Mouse (Mus musculus) hindbrain, embryonic 13.5 days (tissue): ENCODE results near the gene Plcxd2. TPM values are rescaled to one million over a fixed set of nuclear protein-coding genes. Genes with fewer than 3 reads are reported as not detected.

Experiments
- ATAC-seq: fragments of 200-750 bp; cut with Nextera tagmentation; 2 replicates; pipeline ENCODE4 v1.8.0; 2017; ENCODE audit warnings: moderate TSS enrichment; ENCODE audit not compliant: low FRiP score
- H3K27ac ChIP-seq: fragments of 300-500 bp; sonication (generic); 2 replicates; pipeline ENCODE4 v1.5.1; 2015; ENCODE audit warnings: inconsistent platforms, mild to moderate bottlenecking, moderate library complexity
- H3K27me3 ChIP-seq: fragments of 300-500 bp; sonication (generic); 2 replicates; pipeline ENCODE4 v1.6.1; 2015; ENCODE audit warnings: mild to moderate bottlenecking, inconsistent platforms
- H3K36me3 ChIP-seq: fragments of 300-500 bp; sonication (generic); 2 replicates; pipeline ENCODE4 v1.6.1; 2015; ENCODE audit warnings: mild to moderate bottlenecking, inconsistent platforms
- H3K4me1 ChIP-seq: fragments of 300-500 bp; sonication (generic); replicated peaks from 2 replicates; pipeline ENCODE4 v1.6.1; 2015; ENCODE audit warnings: inconsistent platforms
- H3K4me2 ChIP-seq: fragments of 300-500 bp; sonication (generic); 2 replicates; pipeline ENCODE4 v1.6.1; 2015; ENCODE audit warnings: inconsistent platforms, mild to moderate bottlenecking, moderate library complexity
- H3K4me3 ChIP-seq: fragments of 300-500 bp; sonication (generic); 2 replicates; pipeline ENCODE4 v1.5.1; 2015; ENCODE audit warnings: mild to moderate bottlenecking, inconsistent platforms
- H3K9ac ChIP-seq: fragments of 300-500 bp; sonication (generic); 2 replicates; pipeline ENCODE4 v1.6.1; 2015; ENCODE audit warnings: mild to moderate bottlenecking, inconsistent platforms
- H3K9me3 ChIP-seq: fragments of 300-500 bp; sonication (generic); 2 replicates; pipeline ENCODE4 v1.6.1; 2016; ENCODE audit warnings: inconsistent platforms
- WGBS: fragments of 180-500 bp; shearing (Covaris S2); methylation state at CpG from one replicate; pipeline ENCODE4 v1.1.7; 2015; 5-methylcytosine and 5-hydroxymethylcytosine counted together
- polyA plus RNA-seq: library from polyadenylated mRNA; unstranded; fragments of >200 nt; fragmentation: Nextera tagmentation; extraction: Ambion mirVana; gene quantifications from 2 replicates; pipeline ENCODE4 v1.2.1, GENCODE M21; 2015

Gene Plcxd2
- polyA plus RNA-seq, 1 experiment from 2014 or later, result 7.9 TPM

DNA sequence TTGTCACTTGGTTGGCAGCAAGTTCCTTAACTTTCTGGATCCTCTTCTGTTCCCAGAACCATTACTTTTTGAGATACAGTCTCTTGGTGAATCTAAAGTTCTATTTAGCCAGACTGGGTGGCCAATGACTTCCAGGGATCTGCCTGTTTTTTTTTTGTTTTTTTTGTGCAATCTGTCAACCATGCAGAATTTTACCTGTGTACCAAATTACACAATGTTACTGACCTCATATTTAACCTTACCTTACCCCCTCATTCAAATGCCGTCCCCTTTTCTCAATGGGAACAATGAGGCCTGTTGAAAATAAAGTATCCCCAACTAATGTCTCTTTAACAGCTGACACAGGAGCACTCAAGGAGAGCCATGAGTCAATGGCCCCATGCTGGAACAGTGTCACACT, 33.8 kb downstream of the Plcxd2 start:
- Histone ChIP-seq H3K9ac (no peak overlapping the region), H3K9me3 (no peaks in the 10 kb centered on the region), H3K36me3 (peaks cover 11% of the 10 kb centered on the region), H3K4me2 (no peak overlapping the region), H3K27ac (no peak overlapping the region), H3K4me3 (no peak overlapping the region), H3K4me1 (no peaks in the 10 kb centered on the region), H3K27me3 (no peaks in the 10 kb centered on the region)
- 53% methylated on average over 1 of the region's 1 CpGs for WGBS
- ATAC-seq, result no peak

DNA sequence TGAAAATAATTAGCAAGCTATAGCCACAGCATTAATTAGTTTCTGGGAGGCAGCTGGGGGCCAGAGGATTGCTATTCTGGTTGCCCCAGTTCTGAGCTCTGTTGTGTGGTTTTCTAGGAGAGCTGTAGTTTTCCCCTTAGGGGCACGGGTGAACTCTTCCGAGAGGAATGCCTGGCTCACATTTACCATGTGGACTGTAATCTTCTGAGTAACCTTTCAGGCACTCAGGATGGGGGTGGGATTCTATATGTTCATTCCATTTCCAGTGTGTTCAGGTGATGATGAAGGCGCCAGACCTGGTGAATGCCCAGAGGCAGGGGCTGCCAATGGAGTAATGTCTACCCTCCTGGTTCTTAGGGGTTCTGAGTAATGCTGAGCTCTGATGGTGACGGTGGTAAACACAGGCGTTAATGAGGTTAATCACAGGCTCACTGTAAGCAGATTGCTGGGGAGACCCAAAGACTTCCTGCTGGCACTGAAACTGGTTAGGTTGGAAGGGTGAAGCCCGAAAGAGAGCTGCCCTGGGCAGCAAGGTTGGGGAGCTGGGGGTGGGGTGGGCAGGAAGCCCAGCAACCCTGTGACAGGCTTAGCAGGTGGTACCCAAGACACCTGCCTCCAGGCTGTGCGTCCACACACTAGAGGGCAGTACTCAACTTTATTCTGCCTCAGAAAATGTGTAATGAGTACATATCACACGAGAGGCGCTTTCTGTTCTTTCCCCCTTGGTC, 35.9 kb downstream of the Plcxd2 start:
- WGBS, result 67% methylated on average over 9 of the region's 9 CpGs
- ATAC-seq, result no peak

DNA sequence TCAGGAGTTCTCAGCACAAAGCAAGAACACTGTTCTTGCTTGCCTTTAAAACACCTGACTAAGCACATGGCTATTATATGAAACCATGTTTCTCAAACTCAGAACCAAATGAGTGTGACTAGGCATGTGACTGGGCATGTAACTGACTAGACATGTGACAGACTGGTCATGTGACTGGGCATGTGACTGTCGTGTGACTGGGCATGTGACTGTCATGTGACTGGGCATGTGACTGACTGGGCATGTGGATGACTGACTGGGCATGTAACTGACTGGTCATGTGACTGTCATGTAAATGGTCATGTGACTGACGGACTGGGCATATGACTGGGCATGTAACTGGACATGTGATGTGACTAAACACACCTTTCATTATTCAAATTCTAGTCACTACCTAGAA, 39.8 kb downstream of the Plcxd2 start:
- no peaks in the 10 kb centered on the region for H3K4me1 ChIP-seq
- no peak for ATAC-seq
- H3K36me3 ChIP-seq, result peaks cover 3% of the 10 kb centered on the region; the same call in 1 of the 2 replicates
- WGBS, result 89% methylated on average over 2 of the region's 2 CpGs
- no peak overlapping the region for H3K4me2 ChIP-seq
- no peaks in the 10 kb centered on the region for H3K27me3 ChIP-seq
- H3K27ac ChIP-seq, result no peak overlapping the region
- no peak overlapping the region for H3K4me3 ChIP-seq
- no peak overlapping the region for H3K9ac ChIP-seq
- H3K9me3 ChIP-seq, result no peaks in the 10 kb centered on the region

More for the DNA sequence above, 35.9 kb downstream of the Plcxd2 start:
- no peak overlapping the region for H3K4me3 ChIP-seq
- no peaks in the 10 kb centered on the region for H3K9me3 ChIP-seq
- H3K36me3 ChIP-seq, result peaks cover 3% of the 10 kb centered on the region; the same call in 1 of the 2 replicates
- H3K4me2 ChIP-seq, result no peak overlapping the region
- no peaks in the 10 kb centered on the region for H3K27me3 ChIP-seq
- no peak overlapping the region for H3K9ac ChIP-seq
- H3K4me1 ChIP-seq, result no peaks in the 10 kb centered on the region
- H3K27ac ChIP-seq, result no peak overlapping the region

DNA sequence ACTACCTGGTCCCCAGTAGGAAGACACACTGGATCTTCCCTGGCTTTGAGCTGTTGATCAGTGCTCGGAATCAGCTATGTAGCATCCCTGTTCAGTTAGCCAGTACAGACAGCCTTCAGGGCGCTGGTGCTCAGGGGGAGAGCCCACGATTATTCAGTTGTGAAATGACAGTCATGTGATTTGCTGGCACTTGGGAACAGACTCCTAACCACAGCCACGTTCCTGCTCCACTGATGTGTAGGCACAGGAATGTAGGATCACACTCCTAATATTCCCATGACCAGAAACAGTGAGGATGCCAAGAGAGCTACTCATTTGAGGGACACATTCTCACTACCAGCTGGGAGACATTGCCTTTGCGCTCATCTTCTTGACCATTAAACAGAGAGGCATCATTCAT, 41.3 kb downstream of the Plcxd2 start:
- Histone ChIP-seq H3K4me3 (no peak overlapping the region), H3K4me1 (no peaks in the 10 kb centered on the region), H3K27me3 (no peaks in the 10 kb centered on the region), H3K9ac (no peak overlapping the region), H3K4me2 (no peak overlapping the region), H3K36me3 (peaks cover 11% of the 10 kb centered on the region), H3K9me3 (no peaks in the 10 kb centered on the region), H3K27ac (no peak overlapping the region)
- 78% methylated on average over 5 of the region's 5 CpGs for WGBS
- no peak for ATAC-seq

DNA sequence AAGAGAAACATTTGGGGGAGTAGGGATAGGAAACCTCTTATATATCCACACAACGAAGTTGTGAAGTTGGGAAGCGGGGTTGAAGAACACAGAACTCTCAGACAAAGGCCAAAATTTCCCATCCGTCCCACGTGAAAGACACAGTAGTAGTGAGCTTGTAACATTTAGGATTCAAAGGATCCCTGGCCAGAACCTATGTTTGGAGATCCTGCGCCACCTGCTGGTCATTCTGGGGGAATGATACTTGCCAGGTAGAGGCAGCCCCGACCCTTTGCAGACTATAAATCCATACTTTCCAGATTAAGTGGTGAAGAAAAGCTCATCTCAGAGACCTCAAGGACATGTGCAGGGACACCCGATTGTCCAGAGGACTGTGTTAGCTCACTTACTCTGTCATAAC, 42.5 kb downstream of the Plcxd2 start:
- Histone ChIP-seq H3K9ac (no peak overlapping the region), H3K9me3 (no peaks in the 10 kb centered on the region), H3K4me1 (no peaks in the 10 kb centered on the region), H3K27ac (no peak overlapping the region), H3K36me3 (peaks cover 17% of the 10 kb centered on the region), H3K27me3 (no peaks in the 10 kb centered on the region), H3K4me3 (no peak overlapping the region), H3K4me2 (no peak overlapping the region)
- 12% methylated on average over 7 of the region's 7 CpGs for WGBS
- peak; percentile 91 for ATAC-seq

DNA sequence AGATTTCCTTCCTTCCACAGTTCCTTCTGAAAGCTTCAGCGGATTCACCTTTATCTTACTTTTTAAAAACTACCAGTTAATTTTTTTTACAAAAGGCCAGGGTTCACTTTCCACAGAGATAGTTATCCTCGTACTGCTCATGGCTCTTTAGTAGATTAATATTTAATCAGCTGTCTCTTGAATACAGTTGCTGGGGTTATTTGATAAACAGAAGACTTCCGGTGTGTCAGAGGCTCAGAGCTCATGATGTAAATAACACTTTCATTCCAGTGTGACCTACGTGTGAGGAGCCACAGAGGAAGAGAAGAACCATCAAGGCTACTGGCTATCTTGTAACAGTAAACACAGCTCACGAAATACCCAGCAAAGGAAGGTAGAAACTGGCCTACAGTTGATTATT, 43.4 kb downstream of the Plcxd2 start:
- H3K4me3 ChIP-seq, result no peak overlapping the region
- H3K9ac ChIP-seq, result no peak overlapping the region
- no peaks in the 10 kb centered on the region for H3K27me3 ChIP-seq
- no peaks in the 10 kb centered on the region for H3K9me3 ChIP-seq
- H3K4me1 ChIP-seq, result no peaks in the 10 kb centered on the region
- H3K4me2 ChIP-seq, result no peak overlapping the region
- no peak for ATAC-seq
- H3K36me3 ChIP-seq, result peaks cover 17% of the 10 kb centered on the region
- 81% methylated on average over 5 of the region's 5 CpGs for WGBS
- H3K27ac ChIP-seq, result no peak overlapping the region

DNA sequence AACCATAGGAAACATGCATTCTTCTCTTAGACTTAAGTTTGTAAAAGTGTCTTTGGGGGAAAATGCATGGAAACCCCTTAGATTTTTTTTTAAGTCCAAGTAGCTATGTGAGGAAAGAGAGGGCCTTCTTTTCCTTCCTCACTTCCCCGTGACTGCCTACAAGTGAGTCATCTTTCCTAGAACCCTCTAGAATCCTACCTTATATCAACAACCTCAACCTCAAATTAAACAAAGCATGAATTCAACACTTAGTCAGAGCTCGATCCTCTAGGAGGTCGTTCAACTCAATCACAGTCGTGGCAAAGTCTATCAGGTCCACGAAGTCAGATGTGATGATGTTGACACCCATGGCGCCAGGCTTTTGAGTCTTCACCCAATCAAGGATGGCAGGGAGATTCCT, 45.2 kb downstream of the Plcxd2 start:
- 89% methylated on average over 6 of the region's 6 CpGs for WGBS

DNA sequence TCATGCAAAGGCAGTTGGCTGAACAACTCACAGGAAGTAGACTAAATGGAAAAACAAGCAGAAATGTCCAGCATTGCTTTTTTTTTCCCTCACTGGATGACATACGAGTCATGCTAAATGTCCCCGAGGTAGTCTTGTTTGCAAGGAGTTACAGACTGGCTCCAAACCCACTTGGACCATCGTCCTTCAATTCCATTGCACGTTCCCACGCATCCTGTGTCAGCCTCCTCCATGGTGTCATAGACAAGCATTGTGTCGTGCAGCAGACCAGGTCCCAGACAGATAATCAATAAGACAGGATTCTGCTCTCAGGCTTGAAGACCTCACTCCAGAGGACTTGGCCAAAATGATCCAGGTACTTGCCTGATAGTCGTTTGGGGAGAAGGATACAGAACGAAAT, 46.2 kb downstream of the Plcxd2 start:
- Histone ChIP-seq H3K4me2 (no peak overlapping the region), H3K9ac (no peak overlapping the region), H3K27ac (no peak overlapping the region), H3K4me3 (no peak overlapping the region), H3K4me1 (no peaks in the 10 kb centered on the region), H3K9me3 (no peaks in the 10 kb centered on the region), H3K27me3 (no peaks in the 10 kb centered on the region), H3K36me3 (peaks cover 15% of the 10 kb centered on the region; the same call in 1 of the 2 replicates)
- no peak for ATAC-seq
- 86% methylated on average over 8 of the region's 8 CpGs for WGBS

More for the DNA sequence above, 45.2 kb downstream of the Plcxd2 start:
- Histone ChIP-seq H3K4me2 (no peak overlapping the region), H3K9me3 (no peaks in the 10 kb centered on the region), H3K4me3 (no peak overlapping the region), H3K9ac (no peak overlapping the region), H3K4me1 (no peaks in the 10 kb centered on the region), H3K36me3 (peaks cover 15% of the 10 kb centered on the region; the same call in 1 of the 2 replicates), H3K27ac (no peak overlapping the region), H3K27me3 (no peaks in the 10 kb centered on the region)
- ATAC-seq, result no peak

DNA sequence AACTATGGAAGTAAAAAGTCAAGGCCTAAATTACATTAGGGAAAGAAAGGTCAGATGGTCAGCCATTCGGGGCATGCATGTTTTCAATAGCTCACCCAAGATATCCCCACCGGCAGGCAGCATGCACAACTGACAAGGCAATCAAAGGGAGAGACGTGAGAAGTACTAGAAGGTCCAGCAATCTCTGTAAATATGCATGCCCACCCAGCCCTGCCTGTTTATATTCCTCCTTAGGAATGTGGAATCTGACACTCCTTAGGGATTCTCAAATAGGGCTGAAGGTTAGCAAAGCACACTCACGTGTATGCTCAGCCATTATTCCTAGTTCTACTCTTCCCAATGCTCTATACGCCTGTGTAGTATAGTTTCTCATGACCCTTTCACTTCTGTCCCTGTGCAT, 46.9 kb downstream of the Plcxd2 start:
- no peak overlapping the region for H3K4me2 ChIP-seq
- H3K27me3 ChIP-seq, result no peaks in the 10 kb centered on the region
- 66% methylated on average over 5 of the region's 5 CpGs for WGBS
- H3K9me3 ChIP-seq, result no peaks in the 10 kb centered on the region
- no peak overlapping the region for H3K27ac ChIP-seq
- peaks cover 15% of the 10 kb centered on the region; the same call in 1 of the 2 replicates for H3K36me3 ChIP-seq
- ATAC-seq, result no peak
- no peak overlapping the region for H3K4me3 ChIP-seq
- H3K4me1 ChIP-seq, result no peaks in the 10 kb centered on the region
- H3K9ac ChIP-seq, result no peak overlapping the region

DNA sequence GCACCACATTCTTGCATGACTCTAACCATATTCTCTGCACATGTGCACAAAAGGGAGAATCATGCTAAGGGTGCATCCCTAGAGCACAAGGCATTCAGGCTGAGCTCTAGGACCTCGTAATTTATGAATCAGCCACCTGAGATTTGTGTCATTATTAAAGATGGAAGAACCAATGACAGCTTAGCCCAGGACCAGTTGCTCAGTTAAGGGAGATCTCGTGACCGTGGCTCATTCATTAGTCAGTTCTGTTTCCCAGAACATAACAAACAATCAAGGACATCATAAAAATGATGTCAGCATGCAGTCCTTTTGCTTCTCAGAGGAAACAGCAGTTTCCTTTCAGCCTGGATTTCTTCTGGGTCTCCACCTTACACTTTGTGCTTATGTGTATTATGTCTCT, 49.0 kb downstream of the Plcxd2 start:
- no peak for ATAC-seq
- H3K4me3 ChIP-seq, result no peak overlapping the region
- no peaks in the 10 kb centered on the region for H3K27me3 ChIP-seq
- H3K9me3 ChIP-seq, result no peaks in the 10 kb centered on the region
- no peak overlapping the region for H3K27ac ChIP-seq
- peaks cover 15% of the 10 kb centered on the region; the same call in 1 of the 2 replicates for H3K36me3 ChIP-seq
- no peaks in the 10 kb centered on the region for H3K4me1 ChIP-seq
- WGBS, result 78% methylated on average over 3 of the region's 3 CpGs
- H3K9ac ChIP-seq, result no peak overlapping the region
- no peak overlapping the region for H3K4me2 ChIP-seq

DNA sequence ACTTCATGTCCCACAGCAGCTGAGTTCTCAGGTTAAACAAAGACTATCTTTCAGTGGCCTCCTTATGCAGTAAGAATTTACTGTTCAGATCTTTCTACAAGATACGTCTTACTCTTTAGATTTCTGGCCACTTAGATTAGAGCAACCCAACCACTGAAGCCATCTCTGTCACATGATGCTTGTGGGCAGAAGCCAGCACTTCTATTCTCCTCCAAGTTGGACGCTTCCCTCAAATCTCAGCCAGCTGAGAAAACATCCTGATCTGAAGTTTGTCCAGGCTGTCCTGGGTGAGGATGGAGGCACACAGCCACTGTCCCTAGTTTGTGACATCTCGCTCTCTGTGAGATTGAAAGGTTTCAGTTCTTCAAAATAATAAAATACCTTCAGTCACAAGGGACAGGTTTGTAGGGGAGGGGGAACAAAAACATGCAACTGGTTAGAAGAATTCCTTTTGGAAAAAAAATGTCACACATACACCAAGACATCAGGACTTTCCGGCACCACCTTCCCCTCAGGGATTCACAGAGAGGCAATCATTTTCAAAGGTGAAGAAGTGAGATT, 53.5 kb downstream of the Plcxd2 start:
- no peak overlapping the region for H3K4me3 ChIP-seq
- no peaks in the 10 kb centered on the region for H3K9me3 ChIP-seq
- H3K4me2 ChIP-seq, result no peak overlapping the region
- H3K9ac ChIP-seq, result no peak overlapping the region
- no peaks in the 10 kb centered on the region for H3K27me3 ChIP-seq
- H3K4me1 ChIP-seq, result no peaks in the 10 kb centered on the region
- ATAC-seq, result no peak
- H3K27ac ChIP-seq, result no peak overlapping the region
- WGBS, result 85% methylated on average over 4 of the region's 4 CpGs
- no peaks in the 10 kb centered on the region for H3K36me3 ChIP-seq

DNA sequence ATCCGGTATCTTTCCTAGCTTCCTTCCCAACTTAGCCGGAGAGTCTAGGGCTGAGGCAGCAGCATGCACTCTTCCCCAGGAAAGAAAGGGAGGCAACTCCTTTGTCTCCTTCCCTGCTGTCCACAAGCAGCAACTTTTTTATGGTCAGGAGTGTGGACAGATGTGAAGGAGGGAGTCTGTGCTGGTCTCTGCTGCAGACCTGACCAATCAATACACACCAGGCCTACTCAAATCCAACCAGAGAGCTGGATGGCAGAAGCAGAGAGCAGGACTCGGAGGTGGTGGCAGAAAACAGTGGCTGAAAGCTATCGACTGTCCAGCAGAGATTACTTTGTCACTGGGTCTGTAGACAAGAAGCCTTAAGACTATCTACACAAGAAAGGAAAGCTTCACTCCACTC, 56.6 kb downstream of the Plcxd2 start, which contains the start of gene Phldb2:
Phldb2 (minus strand) TSS at position 205 of the 400 bp plus-strand sequence.
- no peaks in the 10 kb centered on the region for H3K27me3 ChIP-seq
- no peaks in the 10 kb centered on the region for H3K4me1 ChIP-seq

DNA sequence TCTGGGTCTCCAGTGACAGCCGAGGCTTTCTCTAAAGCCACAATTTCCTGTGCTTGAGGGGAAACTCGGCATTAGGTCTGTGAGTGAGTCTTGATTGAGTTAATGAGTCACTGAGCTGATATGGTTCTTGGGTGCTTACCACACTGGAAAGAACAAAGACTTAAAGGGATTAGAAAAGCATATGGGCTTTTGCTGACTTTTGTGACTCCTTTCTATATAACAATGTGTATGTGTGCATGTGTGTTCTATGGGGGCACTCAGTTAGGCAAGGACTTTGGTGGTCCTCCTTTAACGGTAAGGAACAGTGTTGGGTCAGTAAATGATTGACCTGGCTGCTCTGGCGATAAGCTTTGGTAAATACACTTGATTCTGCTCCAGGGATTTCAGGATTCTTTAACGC, 57.5 kb downstream of the Plcxd2 start:
- ATAC-seq, result no peak
- Histone ChIP-seq H3K27ac (no peak overlapping the region), H3K4me2 (no peak overlapping the region), H3K4me3 (no peak overlapping the region), H3K9me3 (no peaks in the 10 kb centered on the region), H3K27me3 (no peaks in the 10 kb centered on the region), H3K9ac (no peak overlapping the region), H3K36me3 (no peaks in the 10 kb centered on the region), H3K4me1 (no peaks in the 10 kb centered on the region)
- WGBS, result 50% methylated on average over 5 of the region's 5 CpGs

More for the DNA sequence above, 56.6 kb downstream of the Plcxd2 start, which contains the start of gene Phldb2:
- Histone ChIP-seq H3K9me3 (no peaks in the 10 kb centered on the region), H3K4me2 (no peak within 1 kb of the TSS), H3K36me3 (no peaks in the 10 kb centered on the region), H3K4me3 (no peak within 1 kb of the TSS), H3K9ac (no peak within 1 kb of the TSS), H3K27ac (no peak within 1 kb of the TSS)
- ATAC-seq, result no peak
- WGBS, result 90% methylated on average over 4 of the region's 4 CpGs
